ENCODE assay signal across 8 mouse cellular contexts in the genomic region with DNA sequence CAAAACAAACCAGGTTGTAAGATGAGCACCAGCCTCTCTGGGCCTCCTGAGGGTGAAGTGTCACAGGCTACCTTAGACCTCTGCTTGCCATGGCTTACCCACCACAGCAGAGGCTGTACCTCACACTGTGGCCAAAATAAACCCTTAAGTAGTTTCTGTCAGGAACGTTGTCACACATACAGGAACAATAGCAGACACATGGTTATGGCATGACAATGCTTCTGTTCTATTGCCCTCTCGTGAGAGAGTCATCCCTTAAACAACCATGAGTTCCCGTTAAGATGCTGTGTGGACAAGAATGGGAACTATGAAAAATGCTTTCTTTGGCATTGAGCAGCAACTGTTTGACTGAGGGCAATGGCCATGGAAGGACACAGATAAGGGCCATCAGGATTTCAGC. TPM values are rescaled to one million over a fixed set of nuclear protein-coding genes. Genes with fewer than 3 reads are reported as not detected.
DNase-seq lines count a peak whose midpoint lies in the region; ATAC-seq and TF ChIP-seq lines count a peak whose summit lies in the region.

Gene Galnt11 (plus strand): TSS at position 301 of the 400 bp plus-strand sequence.

- peak within 1 kb of the TSS; percentile 81 for H3K4me3 ChIP-seq in heart, embryonic 15.5 days
- peak within 1 kb of the TSS; percentile 81 for H3K4me3 ChIP-seq in limb, embryonic 10.5 days
- peak within 1 kb of the TSS; percentile 78 for H3K4me3 ChIP-seq in neural tube, embryonic 15.5 days (replicated peaks)

- TF ChIP-seq POLR2A in brain, embryonic 14.5 days (IDR thresholded peaks at IDR 0.05; ENCODE audit: borderline replicate concordance, extremely low read depth, insufficient read depth, insufficient read length, poor library complexity, severe bottlenecking) = no peak

- ATAC-seq in heart, embryonic 15.5 days (replicated peaks; ENCODE audit: insufficient number of reproducible peaks, insufficient read depth, low FRiP score, low read depth) = no peak
- no peak for ATAC-seq in neural tube, embryonic 15.5 days (ENCODE audit: low FRiP score)

- H3K9ac ChIP-seq in heart, embryonic 15.5 days = peak within 1 kb of the TSS; percentile 90
- peak within 1 kb of the TSS; percentile 85 for H3K9ac ChIP-seq in neural tube, embryonic 15.5 days (replicated peaks)

- H3K9me3 ChIP-seq in heart, embryonic 15.5 days (replicated peaks) = no peaks in the 10 kb centered on the region
- no peaks in the 10 kb centered on the region for H3K9me3 ChIP-seq in limb, embryonic 10.5 days (replicated peaks)
- H3K9me3 ChIP-seq in neural tube, embryonic 15.5 days (replicated peaks) = no peaks in the 10 kb centered on the region

- H3K4me2 ChIP-seq in heart, embryonic 15.5 days = peak within 1 kb of the TSS; percentile 73
- H3K4me2 ChIP-seq in neural tube, embryonic 15.5 days = peak within 1 kb of the TSS; percentile 63

- 66% methylated on average over 3 of the region's 3 CpGs for WGBS in heart, embryonic 15.5 days
- 92% methylated on average over 3 of the region's 3 CpGs for WGBS in limb, embryonic 10.5 days
- WGBS in neural tube, embryonic 15.5 days = 90% methylated on average over 3 of the region's 3 CpGs

- no peaks in the 10 kb centered on the region for H3K36me3 ChIP-seq in heart, embryonic 15.5 days
- H3K36me3 ChIP-seq in limb, embryonic 10.5 days = 0 out of 2 replicates have a peak, but pooled peaks cover 3% of the 10 kb centered on the region
- H3K36me3 ChIP-seq in neural tube, embryonic 15.5 days = no peaks in the 10 kb centered on the region

- H3K27me3 ChIP-seq in heart, embryonic 15.5 days = no peaks in the 10 kb centered on the region
- no peaks in the 10 kb centered on the region for H3K27me3 ChIP-seq in limb, embryonic 10.5 days (ENCODE audit: low read depth, poor library complexity, severe bottlenecking)
- no peaks in the 10 kb centered on the region for H3K27me3 ChIP-seq in neural tube, embryonic 15.5 days (replicated peaks)

- H3K27ac ChIP-seq in heart, embryonic 15.5 days = peak within 1 kb of the TSS; percentile 90
- peak within 1 kb of the TSS; percentile 95 for H3K27ac ChIP-seq in limb, embryonic 10.5 days
- peak within 1 kb of the TSS; percentile 93 for H3K27ac ChIP-seq in neural tube, embryonic 15.5 days (replicated peaks)

- TF ChIP-seq CTCF in brain, embryonic 14.5 days (IDR thresholded peaks at IDR 0.05; ENCODE audit: borderline replicate concordance, extremely low read depth, insufficient read depth, insufficient read length) = no peak

- no peak for DNase-seq in layer of hippocampus, adult 8-10 months (ENCODE audit: low spot score in 2 of 2)
- DNase-seq in layer of hippocampus, adult 11-12 months (ENCODE audit: low spot score) = no peak
- no peak for DNase-seq in brain, embryonic 14.5 days (ENCODE audit: low read depth)
- DNase-seq in limb, embryonic 10.5 days (ENCODE audit: low spot score) = no peak
- DNase-seq in urinary bladder, postnatal 14 days (ENCODE audit: low spot score) = no peak
- DNase-seq in right cerebral cortex, postnatal 14 days = no peak

- peaks cover 6% of the 10 kb centered on the region for H3K4me1 ChIP-seq in heart, embryonic 15.5 days (replicated peaks)
- H3K4me1 ChIP-seq in limb, embryonic 10.5 days = peaks cover 9% of the 10 kb centered on the region
- peaks cover 12% of the 10 kb centered on the region for H3K4me1 ChIP-seq in neural tube, embryonic 15.5 days

RNA-seq across cellular contexts. Expression of gene Galnt11, which starts in this region (rescaled TPM):
- total RNA-seq in layer of hippocampus, adult 8-10 months (2022) = 10 to 100 TPM; 38.5 to 50.2 (median 43.6) TPM
- 39.0 and 39.2 TPM in 2 replicates for polyA plus RNA-seq in brain, embryonic 14.5 days (2012; rRNA removed)
- polyA plus RNA-seq in heart, embryonic 15.5 days (2015; fragmentation: Nextera tagmentation; extraction: Ambion mirVana) = 31.3 and 35.0 TPM in 2 replicates
- 28.9 and 32.8 TPM in 2 replicates for polyA plus RNA-seq in limb, embryonic 10.5 days (2016; fragmentation: Nextera tagmentation; extraction: Ambion mirVana)
- polyA plus RNA-seq in neural tube, embryonic 15.5 days (2015; fragmentation: Nextera tagmentation; extraction: Ambion mirVana) = 59.6 TPM in 2 replicates
